Mouse (Mus musculus) bone marrow, adult 2 months (tissue): ENCODE results near the gene Tmem159. TPM values are rescaled to one million over a fixed set of nuclear protein-coding genes. Genes with fewer than 3 reads are reported as not detected.

ENCODE experiments used
- H3K27ac ChIP-seq: fragments of 200-500 bp; 2 replicates; pipeline ENCODE4 v1.5.1; 2012; ENCODE audit warnings: low read depth, mild to moderate bottlenecking, control low read depth, inconsistent platforms, low read length; ENCODE audit not compliant: control insufficient read depth, poor library complexity, insufficient read depth
- H3K4me1 ChIP-seq: fragments of 200-500 bp; 2 replicates; pipeline ENCODE4 v1.6.1; 2011; ENCODE audit warnings: low read length; ENCODE audit not compliant: control insufficient read depth, insufficient read depth
- H3K4me3 ChIP-seq: fragments of 200-500 bp; replicated peaks from 2 replicates; pipeline ENCODE3; 2011; ENCODE audit warnings: mild to moderate bottlenecking, low read depth, low read length, control low read depth; ENCODE audit not compliant: control insufficient read depth
- CTCF ChIP-seq: fragments of 200-500 bp; IDR thresholded peaks from 2 replicates; pipeline ENCODE4 v1.5.1; 2011; ENCODE audit warnings: low read length, control low read depth; ENCODE audit not compliant: control insufficient read depth, insufficient read depth
- POLR2A ChIP-seq: fragments of 200-500 bp; IDR thresholded peaks from 2 replicates; pipeline ENCODE4 v1.6.1; 2011; ENCODE audit warnings: low read depth, mild to moderate bottlenecking, control low read depth, low read length, borderline replicate concordance; ENCODE audit not compliant: control insufficient read depth
- WGBS: fragments of 180-500 bp; shearing (Covaris S2); methylation state at CpG from one replicate; pipeline ENCODE4 v1.1.7; 2018; 5-methylcytosine and 5-hydroxymethylcytosine counted together
- polyA plus RNA-seq: library from polyadenylated mRNA; stranded (reverse); fragments of >200 nt; gene quantifications from 2 replicates; pipeline ENCODE4 v1.2.4, GENCODE M21; 2011; ENCODE audit warnings: low replicate concordance; ENCODE audit not compliant: missing spikeins, insufficient read depth, insufficient read length

The Tmem159 gene
- polyA plus RNA-seq, 1 experiment = 2.7 TPM

DNA sequence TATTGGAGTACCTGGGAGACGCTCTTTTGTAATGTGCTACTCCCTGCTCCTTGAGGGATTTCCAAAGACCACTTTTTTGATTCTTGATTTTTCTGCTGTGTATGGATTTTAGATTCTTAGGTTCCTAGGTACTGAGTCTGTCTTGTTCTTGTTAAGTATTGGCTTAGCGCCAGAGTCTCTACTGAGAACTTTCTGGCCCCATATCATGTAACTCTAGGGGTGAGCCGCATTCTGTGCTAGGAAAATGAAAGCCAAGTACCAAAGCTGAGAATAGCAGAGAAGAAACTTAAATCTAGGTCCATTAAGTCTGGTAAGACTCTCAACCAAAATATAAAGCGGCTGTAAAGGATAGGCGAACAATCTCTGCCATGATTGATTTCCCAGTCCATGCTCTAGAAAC, 14.8 kb downstream of the Tmem159 start:
- no peak overlapping the region for H3K4me3 ChIP-seq
- TF ChIP-seq CTCF (no peak), POLR2A (no peak)
- H3K4me1 ChIP-seq = no peaks in the 10 kb centered on the region
- WGBS = 89% methylated on average over 5 of the region's 5 CpGs
- H3K27ac ChIP-seq = no peak overlapping the region

DNA sequence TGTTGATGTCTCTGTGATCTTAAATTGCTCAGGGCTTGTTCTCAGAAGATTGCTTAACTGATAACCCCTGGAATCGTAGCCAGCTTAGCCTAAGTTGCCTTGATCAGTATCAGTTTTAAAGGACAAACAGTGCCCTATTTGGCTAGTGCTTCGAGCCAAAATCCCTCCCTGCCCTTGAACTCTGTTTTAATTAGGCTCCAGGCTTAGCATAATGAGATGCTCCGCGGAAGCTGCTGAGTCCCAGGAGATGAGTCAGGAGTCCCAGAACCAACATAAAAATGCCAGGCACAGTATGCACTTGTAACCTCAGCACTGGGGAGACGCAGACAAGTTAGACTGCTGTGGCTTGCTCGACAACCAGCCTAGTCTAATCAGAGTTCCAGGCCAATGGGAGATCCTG, 15.4 kb downstream of the Tmem159 start:
- Histone ChIP-seq H3K27ac (no peak overlapping the region), H3K4me3 (no peak overlapping the region), H3K4me1 (no peaks in the 10 kb centered on the region)
- 74% methylated on average over 6 of the region's 6 CpGs for WGBS
- TF ChIP-seq CTCF = no peak
- no peak for TF ChIP-seq POLR2A

DNA sequence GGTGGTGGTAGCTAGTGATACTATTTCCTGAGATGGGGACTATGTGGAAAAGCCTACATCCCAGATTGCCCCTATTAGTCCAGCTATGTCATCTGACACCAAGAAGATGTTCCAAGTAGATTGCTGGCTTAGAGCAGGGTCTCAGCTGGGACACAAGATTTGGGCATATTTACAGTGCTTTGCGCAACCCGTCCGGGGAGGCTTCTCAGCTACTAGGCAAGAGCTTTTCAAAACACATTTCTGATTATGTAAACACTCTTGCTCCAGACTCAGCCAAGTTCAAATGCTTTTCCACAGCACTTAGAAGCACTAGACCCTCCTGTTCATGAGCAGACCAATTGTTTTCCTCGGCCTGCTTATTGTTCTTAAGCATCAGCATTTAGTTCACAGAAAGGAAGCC, 21.6 kb downstream of the Tmem159 start:
- no peak overlapping the region for H3K4me3 ChIP-seq
- 61% methylated on average over 4 of the region's 4 CpGs for WGBS
- H3K4me1 ChIP-seq = no peaks in the 10 kb centered on the region; the same call in 1 of the 2 replicates
- no peak overlapping the region for H3K27ac ChIP-seq
- no peak for TF ChIP-seq CTCF
- TF ChIP-seq POLR2A = no peak

DNA sequence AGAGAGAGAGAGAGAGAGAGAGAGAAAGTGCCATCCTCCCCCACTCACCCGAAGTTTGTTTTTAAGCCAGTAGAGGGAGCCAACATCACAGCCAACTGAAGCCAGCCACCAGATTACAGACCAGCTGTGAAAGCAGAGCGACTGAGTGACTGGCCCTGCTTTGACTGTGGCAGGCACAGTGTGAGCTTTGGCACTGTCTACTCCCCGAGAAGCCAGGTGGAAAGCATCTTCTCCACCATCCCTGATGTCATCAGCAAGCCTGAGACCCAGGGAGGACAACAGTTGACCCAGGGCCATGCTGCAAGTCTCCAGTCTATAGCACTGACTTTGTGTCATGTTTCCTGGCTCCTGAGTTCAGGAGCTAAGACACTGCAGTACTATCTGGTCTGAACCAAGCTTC, 22.7 kb downstream of the Tmem159 start:
- TF ChIP-seq POLR2A = no peak
- peak; percentile 44; the same call in 1 of the 2 replicates for TF ChIP-seq CTCF
- Histone ChIP-seq H3K27ac (no peak overlapping the region), H3K4me3 (no peak overlapping the region), H3K4me1 (no peaks in the 10 kb centered on the region; the same call in 1 of the 2 replicates)
- 12% methylated on average over 3 of the region's 3 CpGs for WGBS

DNA sequence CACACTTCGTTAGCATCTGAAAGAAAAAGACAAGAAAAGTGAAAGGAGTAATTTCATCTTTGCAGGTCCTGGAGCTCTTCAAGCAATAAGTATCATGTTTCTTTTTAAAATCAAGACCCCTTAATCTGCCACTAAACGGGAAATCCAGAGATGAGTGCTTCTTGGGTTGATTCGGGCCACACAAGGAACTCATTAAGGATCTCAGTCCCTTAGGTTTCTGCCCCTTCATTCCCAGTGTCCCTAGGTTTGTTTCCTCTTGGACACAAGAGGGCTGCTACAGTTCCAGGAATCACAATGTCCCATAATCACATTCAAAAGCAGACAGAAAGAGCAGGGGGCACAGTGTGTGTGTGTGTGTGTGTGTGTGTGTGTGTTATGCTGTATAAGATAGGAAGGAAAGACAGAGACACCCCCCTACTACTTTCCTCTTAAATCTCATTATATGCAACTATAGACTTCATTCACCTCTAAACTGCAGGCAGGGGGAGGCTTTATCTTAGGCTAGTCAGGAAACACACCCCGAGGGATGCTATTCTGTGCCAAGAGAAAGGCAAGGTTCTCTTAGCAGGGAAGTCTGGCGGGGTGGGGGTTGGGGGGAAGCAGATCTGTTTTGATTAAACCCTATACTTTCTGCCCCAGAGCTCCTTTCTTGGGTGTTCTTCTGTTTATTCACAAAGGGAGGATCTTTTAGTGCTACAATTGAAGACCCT, 25.0 kb downstream of the Tmem159 start:
- TF ChIP-seq POLR2A = no peak
- TF ChIP-seq CTCF = no peak

DNA sequence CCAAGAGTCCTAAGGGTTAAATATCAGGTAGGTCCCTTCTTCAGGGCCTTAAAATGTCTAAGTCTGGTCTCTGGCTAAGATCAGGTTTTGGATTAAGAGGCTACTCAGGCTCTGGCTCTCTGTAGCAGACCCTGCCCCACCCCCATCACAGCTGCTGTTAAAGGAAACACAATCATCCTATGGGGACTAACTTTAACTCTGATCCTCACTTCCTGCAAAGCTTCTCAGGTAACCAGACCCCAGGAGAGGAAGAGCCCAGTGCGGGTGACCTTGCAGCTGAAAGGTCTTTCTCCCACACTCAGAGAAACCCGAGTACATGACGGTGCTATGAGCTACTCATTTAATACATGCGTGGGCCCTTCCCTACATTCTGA, 25.5 kb downstream of the Tmem159 start:
- H3K4me1 ChIP-seq = no peaks in the 10 kb centered on the region; the same call in 1 of the 2 replicates
- WGBS = 58% methylated on average over 4 of the region's 4 CpGs
- no peak overlapping the region for H3K4me3 ChIP-seq
- no peak overlapping the region for H3K27ac ChIP-seq
- no peak for TF ChIP-seq POLR2A
- TF ChIP-seq CTCF = no peak

More for the DNA sequence above, 25.0 kb downstream of the Tmem159 start:
- 54% methylated on average over 5 of the region's 5 CpGs for WGBS
- Histone ChIP-seq H3K4me3 (no peak overlapping the region), H3K27ac (no peak overlapping the region), H3K4me1 (no peaks in the 10 kb centered on the region; the same call in 1 of the 2 replicates)

DNA sequence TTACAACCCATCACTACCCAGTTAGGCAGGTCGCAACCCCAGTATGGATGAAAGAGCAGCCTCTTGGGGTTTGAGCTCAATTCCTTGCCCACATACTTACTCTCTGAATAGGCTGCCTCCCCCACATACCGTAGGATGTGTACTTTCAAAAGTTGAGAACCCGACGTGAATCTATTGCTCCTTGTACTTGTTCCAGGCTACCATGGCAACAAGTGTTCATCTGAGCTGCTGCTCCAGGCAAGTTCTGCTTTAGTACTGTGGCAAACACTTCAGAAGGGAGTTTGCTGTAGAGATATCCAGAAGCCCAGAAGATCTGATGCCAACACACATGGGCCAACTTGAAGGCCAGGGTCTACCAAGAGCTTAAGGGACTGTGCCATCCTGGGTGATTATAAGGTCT, 26.8 kb downstream of the Tmem159 start:
- Histone ChIP-seq H3K4me3 (no peak overlapping the region), H3K27ac (no peak overlapping the region), H3K4me1 (no peaks in the 10 kb centered on the region)
- no peak for TF ChIP-seq CTCF
- TF ChIP-seq POLR2A = no peak
- WGBS = 79% methylated on average over 4 of the region's 4 CpGs

DNA sequence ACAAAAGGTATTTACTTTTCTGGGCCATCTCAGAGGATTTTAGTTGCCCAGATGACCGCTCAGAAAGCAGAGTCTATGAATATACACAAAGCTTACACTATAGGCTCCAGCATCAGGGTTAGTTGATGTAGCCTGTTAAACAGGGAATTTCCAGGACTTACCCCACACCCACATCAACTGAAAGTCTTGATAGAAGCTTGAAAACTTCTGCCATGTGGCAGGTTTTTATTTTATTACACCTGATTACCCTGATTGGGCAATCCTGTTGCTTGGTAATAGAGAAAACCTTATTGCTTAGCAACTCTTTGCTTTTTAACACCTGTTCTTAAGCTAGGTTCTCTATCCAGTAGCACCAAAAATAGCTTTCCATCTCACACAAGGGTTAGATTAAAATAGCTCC, 40.6 kb downstream of the Tmem159 start:
- Histone ChIP-seq H3K4me1 (no peaks in the 10 kb centered on the region), H3K4me3 (no peak overlapping the region), H3K27ac (no peak overlapping the region)
- TF ChIP-seq POLR2A = no peak
- TF ChIP-seq CTCF = no peak
- WGBS = 64% methylated on average over 1 of the region's 1 CpGs
